ENCODE assay signal across 8 mouse cellular contexts in genomic region chr3:101551457-101552230, GRCm38 (mm10). TPM values are rescaled to one million over a fixed set of nuclear protein-coding genes. Genes with fewer than 3 reads are reported as not detected.
DNase-seq lines count a peak whose midpoint lies in the region; ATAC-seq lines count a peak whose summit lies in the region.

No protein-coding gene starts in this region.

- WGBS in stomach, embryonic 14.5 days: 70% methylated on average over 26 of the region's 26 CpGs

- H3K4me1 ChIP-seq in stomach, embryonic 14.5 days (ENCODE audit: control insufficient read depth, insufficient read depth, low read length): no peaks in the 10 kb centered on the region

- H3K27ac ChIP-seq in stomach, embryonic 14.5 days (ENCODE audit: low read length): no peak overlapping the region

- H3K36me3 ChIP-seq in stomach, embryonic 14.5 days (ENCODE audit: control insufficient read depth, insufficient read depth, low read length): no peaks in the 10 kb centered on the region

- no peak overlapping the region for H3K9ac ChIP-seq in stomach, embryonic 14.5 days (replicated peaks; ENCODE audit: low read depth, low read length)

- no peaks in the 10 kb centered on the region for H3K27me3 ChIP-seq in stomach, embryonic 14.5 days (ENCODE audit: control insufficient read depth, insufficient read depth, low read length)

- intact Hi-C loops in heart, postnatal 25 days (cut with DNase I): loop anchor here (2.0 kb wide), 2 partner anchors 45 to 51 kb away; no protein-coding TSS in a partner anchor

- no peaks in the 10 kb centered on the region for H3K9me3 ChIP-seq in stomach, embryonic 14.5 days (ENCODE audit: control insufficient read depth, low read depth, low read length)

- ATAC-seq in erythroblast, adult 5-6 weeks (replicated peaks; ENCODE audit: low FRiP score, poor library complexity, severe bottlenecking): peak; percentile 90
- peak; percentile 87 for ATAC-seq in stomach, embryonic 14.5 days (ENCODE audit: insufficient number of reproducible peaks, insufficient read depth, low FRiP score, low read depth)

- DNase-seq in right cerebral cortex, postnatal 10 days (ENCODE audit: low spot score in 2 of 2): peak; percentile 61 to 63
- no peak for DNase-seq in right cerebral cortex, postnatal 14 days
- DNase-seq in heart, postnatal 25 days (ENCODE audit: low spot score): peak; percentile 56
- DNase-seq in layer of hippocampus, postnatal 14 days (ENCODE audit: low spot score in 2 of 2): peak; percentile 19 to 30
- DNase-seq in lung, postnatal 4 days: peak; percentile 53 to 67
- no peak for DNase-seq in embryo, embryonic 10.5 days (ENCODE audit: low spot score)

- H3K4me3 ChIP-seq in stomach, embryonic 14.5 days (ENCODE audit: low read depth, low read length): no peak overlapping the region

- no peak overlapping the region for H3K4me2 ChIP-seq in stomach, embryonic 14.5 days (replicated peaks; ENCODE audit: low read depth, low read length)

RNA-seq across cellular contexts. Expression of gene Atp1a1, which starts 52.8 kb away (rescaled TPM):
- total RNA-seq in erythroblast, adult 5-6 weeks (2015; ENCODE audit: low replicate concordance): 24.4 and 27.4 TPM in 2 replicates
- total RNA-seq in erythroblast, adult 5-6 weeks (2017; ENCODE audit: low replicate concordance): 36.5 and 36.7 TPM in 2 replicates
- 100 to 1,000 TPM; 660 to 766 TPM for total RNA-seq in heart, postnatal 25 days (2021)
- 100 to 1,000 TPM; 455 to 471 TPM for total RNA-seq in layer of hippocampus, postnatal 14 days (2021)
- polyA plus RNA-seq in stomach, embryonic 14.5 days (2014; fragmentation: Nextera tagmentation; extraction: Ambion mirVana): 167 and 190 TPM in 2 replicates

Comparison
In these comparisons a context has a peak if more than half of its experiments do, and no peak if none do; other contexts are left out.
1. DNase-seq: peak in right cerebral cortex, postnatal 10 days (2 of 2), heart, postnatal 25 days (single experiment), layer of hippocampus, postnatal 14 days (2 of 2) and lung, postnatal 4 days (2 of 2); none in right cerebral cortex, postnatal 14 days (single experiment) and embryo, embryonic 10.5 days (single experiment).
2. RNA of gene Atp1a1, which starts 52.8 kb away (total RNA-seq): 660 to 766 TPM in heart, postnatal 25 days and 455 to 471 TPM in layer of hippocampus, postnatal 14 days; 24.4 to 36.7 TPM in erythroblast, adult 5-6 weeks; every median in the first group is over 10 times any median in the second.